Mouse (Mus musculus) Patski (cell line): Measurements from ENCODE around the gene Lama2. TPM values are rescaled to one million over a fixed set of nuclear protein-coding genes. Genes with fewer than 3 reads are reported as not detected.

Source experiments
- ATAC-seq: fragments of 100-300 bp; one replicate; pipeline ENCODE4 v1.8.0; 2021
- CTCF ChIA-PET: fragments of 350-600 bp; sonication (Branson Sonifier 250); formaldehyde crosslinking; loops from one replicate; lab custom pipeline; 2022; ENCODE audit warnings: inconsistent platforms; lab: Charles Lee
- POLR2A ChIA-PET: fragments of 350-600 bp; sonication (Branson Sonifier 250); formaldehyde crosslinking; loops from one replicate; lab custom pipeline; 2022; ENCODE audit warnings: antibody characterized with exemption, inconsistent platforms; lab: Charles Lee
- DNase-seq: peaks from one replicate; pipeline ENCODE4 v3.0.0-alpha.2; 2011; ENCODE audit warnings: low read depth, low spot score
- H3K27me3 ChIP-seq: fragments of 371-371 bp; one replicate; pipeline ENCODE4 v1.5.1; 2021
- CTCF ChIP-seq: fragments of 100-300 bp; IDR thresholded peaks from one replicate; pipeline ENCODE4 v1.5.1; 2021
- in situ Hi-C: fragments of 300-500 bp; cut with MboI; formaldehyde crosslinking; loops from 3 replicates; pipeline ENCODE4 v1.11.1; 2018; ENCODE audit warnings: low pct_unique_long_range_greater_than_20kb, mixed read lengths
- polyA plus RNA-seq: library from polyadenylated mRNA; unstranded; gene quantifications from one replicate; pipeline ENCODE4 v1.2.3, GENCODE M21; 2021

Gene Lama2
- polyA plus RNA-seq = 0.01 TPM

DNA sequence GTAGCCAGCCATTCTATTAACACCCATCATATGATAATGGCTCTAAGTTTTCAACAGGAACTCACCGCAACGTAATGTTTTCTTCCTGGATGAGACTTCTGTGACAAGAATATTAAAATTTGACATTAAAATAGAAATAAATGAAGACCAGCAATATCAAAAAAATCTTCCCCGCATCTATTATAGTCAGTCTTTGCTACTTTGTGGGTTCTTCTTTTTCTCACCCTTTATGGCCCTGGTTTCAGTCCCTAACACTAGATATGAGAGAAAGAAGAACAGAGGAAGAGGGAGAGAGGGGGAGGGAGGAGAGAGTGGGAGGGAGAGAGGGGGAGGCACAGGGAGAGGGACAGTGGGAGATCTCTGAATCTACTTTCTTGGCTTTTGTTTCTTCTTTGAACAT, at the start of gene Lama2:
Lama2 (minus strand) TSS at position 101 of the 400 bp plus-strand sequence.
- peaks cover 8% of the 10 kb centered on the region for H3K27me3 ChIP-seq
- ATAC-seq (no peak), DNase-seq (no peak)
- in situ Hi-C loops = no loop called here
- ChIA-PET POLR2A (no interaction called here), CTCF (no interaction called here)
- no peak for TF ChIP-seq CTCF

- no peak for TF ChIP-seq CTCF
- in situ Hi-C loops = loop anchor here (25.0 kb wide), 1 partner anchor 752 kb away; no protein-coding TSS in a partner anchor
- DNase-seq (no peak), ATAC-seq (no peak)
- no peaks in the 10 kb centered on the region for H3K27me3 ChIP-seq
- POLR2A ChIA-PET = no interaction called here
- CTCF ChIA-PET = no interaction called here
Measured at GRCm38 (mm10) chr10:27664391-27664790, 44.8 kb upstream of the Lama2 start.

DNA sequence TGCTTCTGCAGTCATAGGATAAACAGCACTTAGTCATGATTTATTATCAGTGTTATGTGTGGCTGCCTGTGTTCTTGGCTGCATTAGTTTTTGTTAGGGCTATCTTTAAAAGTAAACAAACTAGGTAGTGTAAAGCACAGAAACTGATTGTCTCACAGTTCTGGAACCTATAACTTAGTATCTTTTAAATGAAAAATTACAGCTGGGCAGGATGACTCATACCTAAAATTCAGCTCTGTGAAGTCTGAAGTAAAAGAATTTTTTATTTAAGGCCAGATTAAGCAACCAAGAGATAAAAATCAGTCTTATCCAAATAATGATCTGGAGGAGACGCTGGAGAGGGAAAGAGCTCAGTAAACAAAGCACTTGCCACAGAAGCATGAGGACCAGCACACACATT, 43.8 kb upstream of the Lama2 start:
- ChIA-PET CTCF (no interaction called here), POLR2A (no interaction called here)
- DNase-seq (no peak), ATAC-seq (no peak)
- in situ Hi-C loops = loop anchor here (25.0 kb wide), 1 partner anchor 751 kb away; no protein-coding TSS in a partner anchor
- no peaks in the 10 kb centered on the region for H3K27me3 ChIP-seq
- no peak for TF ChIP-seq CTCF

DNA sequence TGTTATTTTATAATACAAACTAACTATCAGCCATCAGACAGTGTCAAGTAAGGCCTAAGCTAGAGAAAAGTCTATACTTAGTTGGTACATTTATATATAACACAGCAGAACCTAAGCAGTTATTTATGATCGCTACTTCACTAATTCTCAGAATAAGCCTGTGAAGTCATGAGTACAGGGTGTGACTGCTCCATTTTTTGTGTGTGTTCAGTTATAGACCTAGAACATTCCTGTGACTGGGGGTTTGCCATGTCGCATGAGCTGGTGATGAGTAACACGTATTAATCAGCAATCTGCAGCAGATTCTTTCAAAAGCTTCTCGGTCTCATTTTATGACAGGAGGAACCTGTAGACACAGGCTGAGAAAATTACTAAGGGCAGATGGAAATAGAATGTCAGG, 34.6 kb upstream of the Lama2 start:
- no peaks in the 10 kb centered on the region for H3K27me3 ChIP-seq
- ChIA-PET POLR2A (no interaction called here), CTCF (interaction anchor here (1.0 kb wide), 1 partner anchor 27 kb away, joined by 3 read pairs; no protein-coding TSS in a partner anchor)
- in situ Hi-C loops = loop anchor here (25.0 kb wide), 1 partner anchor 742 kb away; no protein-coding TSS in a partner anchor
- TF ChIP-seq CTCF = no peak
- ATAC-seq (no peak), DNase-seq (no peak)

DNA sequence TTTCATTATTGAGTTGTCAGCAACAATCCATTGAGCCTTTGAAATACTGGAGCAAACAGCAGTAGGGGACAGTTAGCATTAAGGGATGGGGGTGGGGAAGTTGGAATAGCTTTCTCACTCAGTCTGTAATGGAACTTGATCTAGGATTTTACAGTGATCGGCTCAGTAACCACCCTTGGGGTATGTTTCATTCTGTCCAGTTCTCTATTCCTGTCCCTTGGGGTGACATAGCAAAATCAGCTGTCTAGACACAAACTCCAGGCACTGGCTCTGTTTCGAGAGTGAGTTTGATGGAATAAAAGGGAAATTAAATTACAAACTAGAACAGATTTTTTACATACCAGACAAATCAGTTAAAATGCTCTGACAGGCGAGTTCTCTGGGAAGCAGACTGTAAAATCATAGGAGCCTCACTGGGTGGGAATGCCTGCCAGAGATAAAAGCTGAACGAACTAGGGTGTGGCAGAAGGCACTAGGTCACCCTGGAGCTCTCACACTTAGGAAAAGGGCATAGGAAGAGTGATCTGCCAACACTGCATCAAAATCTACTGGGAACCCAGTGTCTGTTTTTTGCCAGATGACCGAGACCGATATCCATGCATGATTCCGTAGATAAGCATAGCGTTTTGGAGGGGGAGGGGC, 33.3 kb upstream of the Lama2 start:
- ChIA-PET POLR2A (no interaction called here), CTCF (interaction anchor here (1.4 kb wide), 1 partner anchor 8 kb away, joined by 5 read pairs; no protein-coding TSS in a partner anchor)
- DNase-seq (peak; percentile 17), ATAC-seq (peak; percentile 76)
- H3K27me3 ChIP-seq = no peaks in the 10 kb centered on the region
- in situ Hi-C loops = loop anchor here (25.0 kb wide), 1 partner anchor 741 kb away; no protein-coding TSS in a partner anchor
- no peak for TF ChIP-seq CTCF

GRCm38 (mm10) chr10:27635721-27636120, 16.2 kb upstream of the Lama2 start:
- ChIA-PET POLR2A (no interaction called here), CTCF (no interaction called here)
- no peak for TF ChIP-seq CTCF
- DNase-seq = no peak
- no peaks in the 10 kb centered on the region for H3K27me3 ChIP-seq
- ATAC-seq = no peak
- in situ Hi-C loops = no loop called here

DNA sequence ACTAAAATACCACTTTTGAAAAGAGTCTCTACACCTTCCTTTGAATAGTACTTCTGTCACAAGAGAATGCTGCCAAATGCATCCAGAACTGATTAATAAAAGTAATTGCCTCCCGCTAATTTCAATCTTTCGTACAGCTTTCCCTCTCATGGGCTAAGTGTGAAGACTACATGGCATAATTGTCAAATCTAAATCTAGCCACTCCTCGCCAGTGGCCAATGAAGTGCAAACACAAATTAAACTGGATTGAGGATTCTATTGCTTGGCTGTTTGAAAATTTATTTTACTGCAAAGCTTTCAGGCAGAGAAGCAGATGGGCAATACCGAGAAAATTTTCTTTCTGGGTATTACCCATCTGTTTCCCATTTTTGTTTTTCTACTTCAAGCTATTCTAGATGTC, 11.4 kb upstream of the Lama2 start:
- ATAC-seq (no peak), DNase-seq (no peak)
- TF ChIP-seq CTCF = no peak
- H3K27me3 ChIP-seq = no peaks in the 10 kb centered on the region
- ChIA-PET POLR2A (no interaction called here), CTCF (no interaction called here)
- in situ Hi-C loops = no loop called here

GRCm38 (mm10) chr10:27621697-27622449, 2.3 kb upstream of the Lama2 start:
- DNase-seq (no peak), ATAC-seq (no peak)
- TF ChIP-seq CTCF = no peak
- in situ Hi-C loops = no loop called here
- peaks cover 12% of the 10 kb centered on the region for H3K27me3 ChIP-seq
- ChIA-PET POLR2A (interaction anchor here (0.7 kb wide), 1 partner anchor 11 kb away, joined by 4 read pairs; no protein-coding TSS in a partner anchor), CTCF (no interaction called here)

DNA sequence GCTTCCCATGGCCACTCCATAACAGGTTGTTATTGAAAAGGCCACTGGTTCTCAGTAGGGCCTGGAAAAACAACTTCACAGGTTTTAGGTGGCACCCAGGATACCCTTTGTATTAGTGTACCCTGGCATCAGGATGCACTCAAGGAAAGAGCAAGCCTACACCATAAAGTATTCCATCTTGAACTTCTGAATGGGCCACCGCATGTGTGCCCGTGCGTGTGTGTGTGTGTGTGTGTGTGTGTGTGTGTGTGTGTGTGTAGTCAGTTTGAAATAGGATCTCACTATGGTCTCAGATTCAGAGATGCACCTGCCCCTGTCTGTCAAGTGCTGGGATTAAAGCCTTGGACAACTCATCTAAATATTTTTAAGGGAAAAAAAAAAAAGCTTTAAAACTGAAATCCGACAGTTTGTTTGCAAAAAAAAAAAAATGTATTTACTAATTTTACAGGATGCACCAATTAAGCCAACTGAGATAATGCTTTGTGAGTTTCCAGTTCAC, 2.0 kb downstream of the Lama2 start:
- POLR2A ChIA-PET = interaction anchor here (0.6 to 1.7 kb wide), 2 partner anchors 9 to 479 kb away, joined by 3 read pairs; no protein-coding TSS in a partner anchor
- TF ChIP-seq CTCF = no peak
- ATAC-seq (no peak), DNase-seq (no peak)
- peaks cover 6% of the 10 kb centered on the region for H3K27me3 ChIP-seq
- CTCF ChIA-PET = no interaction called here
- in situ Hi-C loops = no loop called here

GRCm38 (mm10) chr10:27616641-27617415, 2.7 kb downstream of the Lama2 start:
- in situ Hi-C loops = no loop called here

More at GRCm38 (mm10) chr10:27616641-27617415, 2.7 kb downstream of the Lama2 start:
- ChIA-PET CTCF (no interaction called here), POLR2A (interaction anchor here (0.6 to 1.7 kb wide), 2 partner anchors 10 to 478 kb away, joined by 3 read pairs; no protein-coding TSS in a partner anchor)
- no peak for TF ChIP-seq CTCF
- peaks cover 8% of the 10 kb centered on the region for H3K27me3 ChIP-seq
- no peak for DNase-seq
- no peak for ATAC-seq
